Mouse (Mus musculus) erythroblast, adult 5-6 weeks (primary cell): ENCODE measurements around the gene Cabin1. TPM values are rescaled to one million over a fixed set of nuclear protein-coding genes. Genes with fewer than 3 reads are reported as not detected.

Experiments
- ATAC-seq: replicated peaks from 2 replicates; pipeline ENCODE4 v1.8.0; 2016; ENCODE audit warnings: moderate number of reproducible peaks, mild to moderate bottlenecking, moderate TSS enrichment, inconsistent platforms; ENCODE audit not compliant: poor library complexity, low FRiP score, severe bottlenecking
- total RNA-seq, 2 experiments: library from RNA; stranded (forward) in 1 of 2; stranded (reverse) in 1 of 2; fragments of 150-400 nt in 1 of 2; fragments of 200-764, 138-1000 nt in 1 of 2; gene quantifications; 2 replicates each; pipeline versions ENCODE4 v1.2.3 to v1.2.4; 2015 to 2017; ENCODE audit warnings: low replicate concordance in 2 of 2

The Cabin1 gene
- total RNA-seq (2015; ENCODE audit: low replicate concordance) (133 and 187 TPM in 2 replicates), total RNA-seq (2017; ENCODE audit: low replicate concordance) (246 and 264 TPM in 2 replicates)

DNA sequence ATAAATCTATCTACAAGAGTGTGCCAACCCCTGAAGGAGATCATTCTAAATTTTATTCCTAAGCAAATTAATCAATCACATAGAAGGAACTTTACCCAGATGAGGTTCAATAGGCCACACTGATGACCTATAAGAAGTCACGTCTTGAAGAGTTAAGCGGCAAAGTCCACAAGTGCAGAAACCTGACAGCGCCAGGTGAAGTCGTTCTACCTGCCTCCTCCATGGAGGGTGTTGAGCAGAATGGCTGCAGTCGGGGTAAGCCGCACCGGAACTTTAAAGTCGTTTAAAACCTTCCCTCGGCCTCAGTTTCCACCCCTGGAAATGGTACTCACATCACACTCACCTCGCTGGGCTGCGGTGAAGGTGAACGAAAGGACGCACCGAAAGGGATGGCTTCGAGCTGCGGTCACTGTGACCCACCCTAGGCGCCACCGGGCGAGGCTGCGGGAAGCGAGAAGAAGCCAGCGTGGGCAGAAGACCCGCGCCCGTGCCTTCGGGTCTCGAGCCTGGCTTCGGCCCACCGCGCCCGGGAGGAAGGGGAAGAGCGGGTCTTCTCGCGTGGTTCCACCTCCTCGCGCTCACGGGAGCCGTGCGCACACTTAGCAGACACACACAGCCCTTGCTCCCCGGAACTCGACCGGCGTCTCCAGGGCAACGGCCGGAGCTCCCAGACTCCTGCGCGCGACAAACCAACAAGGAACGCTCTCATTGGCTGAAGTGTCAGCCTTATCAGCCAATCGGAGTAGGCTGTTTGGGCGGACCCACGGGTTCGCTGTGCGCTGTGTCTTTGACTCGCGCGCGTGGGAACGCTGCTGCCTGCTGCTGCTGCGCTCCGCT is at the start of gene Cabin1:
Gene Cabin1 (minus strand): TSS at position 660 of the 837 bp plus-strand sequence.
- ATAC-seq = peak; percentile 89

DNA sequence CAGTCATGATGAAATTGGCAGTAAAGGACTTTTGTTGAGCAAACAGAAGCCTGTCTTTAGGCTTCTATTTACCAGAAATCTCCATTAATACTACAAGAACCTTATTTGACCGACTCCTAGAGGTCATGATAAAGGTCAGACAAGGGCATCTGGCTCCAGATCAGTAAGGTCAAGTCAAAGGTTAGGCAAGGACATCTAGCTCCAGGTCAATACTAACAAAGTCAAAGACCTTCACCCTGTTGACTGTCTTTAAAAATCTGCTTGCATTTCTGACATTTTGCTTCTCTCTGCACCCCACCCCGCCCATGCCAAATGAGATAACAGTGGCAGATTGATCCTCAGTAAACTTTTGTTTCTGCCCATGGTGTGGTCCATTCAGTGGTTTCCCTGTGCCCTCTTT is 40.1 kb upstream of the Cabin1 start:
- ATAC-seq = no peak

- peak; percentile 93 for ATAC-seq
Measured at GRCm38 (mm10) chr10:75798176-75798696, 34.1 kb upstream of the Cabin1 start, which contains the start of gene Gstt1. Gene Gstt1, minus strand, starts transcription at chr10:75798584.

DNA sequence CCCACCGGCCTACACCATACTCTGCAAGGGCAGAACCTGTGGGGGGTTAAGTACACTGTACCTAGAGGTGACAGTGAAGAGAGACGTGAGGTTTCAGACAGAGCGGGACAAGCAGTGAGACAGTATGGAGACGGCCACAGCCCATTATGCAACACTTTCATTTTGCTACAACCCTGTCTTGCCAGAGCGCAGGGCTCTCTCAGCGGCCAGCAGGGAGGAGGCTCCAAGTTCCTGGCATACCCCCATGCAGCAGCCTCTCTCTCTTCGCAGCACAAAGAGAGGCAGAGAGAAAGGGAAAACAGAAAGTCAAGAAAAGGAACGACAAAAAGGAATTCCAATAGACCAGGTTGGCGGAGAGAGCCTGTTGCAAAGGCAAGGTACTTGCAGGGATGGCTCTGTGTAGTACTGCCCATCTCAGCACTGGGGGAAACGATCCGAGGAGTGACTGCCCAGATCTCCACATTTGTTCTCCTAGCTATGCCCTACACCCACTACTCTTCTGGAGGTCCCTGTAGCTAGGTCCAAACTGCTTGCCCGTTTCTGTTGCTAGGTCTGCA is 33.6 kb upstream of the Cabin1 start:
- ATAC-seq = peak; percentile 66

DNA sequence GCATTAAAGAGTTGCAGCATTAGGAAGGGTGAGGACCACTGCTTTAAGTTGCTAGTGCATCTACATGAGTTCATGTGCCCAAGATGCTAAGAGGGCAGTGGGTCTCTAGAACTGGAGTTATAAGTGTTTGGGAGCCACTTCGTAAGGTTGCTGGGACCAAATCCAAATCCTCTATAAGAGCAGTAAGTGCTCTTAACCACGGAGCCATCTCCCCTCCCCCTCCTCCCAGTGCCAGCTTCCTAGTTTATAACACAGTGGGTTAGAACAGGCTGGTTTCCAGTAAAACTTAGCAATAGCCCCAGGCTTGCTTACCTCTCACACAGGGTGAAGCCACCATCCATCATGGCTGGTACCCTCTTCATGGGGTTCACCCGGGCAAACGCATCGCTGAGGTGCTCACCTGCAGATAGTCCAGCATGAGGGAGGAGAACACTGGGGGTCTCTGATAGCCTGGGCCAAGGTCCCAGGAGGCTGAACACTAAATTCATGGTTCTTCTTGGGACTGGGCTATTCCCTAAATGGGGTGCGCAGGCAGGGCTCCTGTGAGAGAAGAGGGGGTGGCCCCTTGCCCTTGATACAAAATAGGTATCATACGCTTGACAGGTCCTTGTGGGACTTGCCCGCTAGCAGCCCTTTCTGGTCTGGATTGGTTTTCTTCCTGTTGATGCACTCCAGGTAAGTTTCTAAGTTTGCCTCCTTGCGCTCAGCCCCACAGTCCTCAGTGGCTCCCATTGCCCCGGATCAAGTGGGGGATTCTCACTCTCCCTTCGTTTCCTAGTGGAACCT is 32.8 kb upstream of the Cabin1 start:
- ATAC-seq = no peak

DNA sequence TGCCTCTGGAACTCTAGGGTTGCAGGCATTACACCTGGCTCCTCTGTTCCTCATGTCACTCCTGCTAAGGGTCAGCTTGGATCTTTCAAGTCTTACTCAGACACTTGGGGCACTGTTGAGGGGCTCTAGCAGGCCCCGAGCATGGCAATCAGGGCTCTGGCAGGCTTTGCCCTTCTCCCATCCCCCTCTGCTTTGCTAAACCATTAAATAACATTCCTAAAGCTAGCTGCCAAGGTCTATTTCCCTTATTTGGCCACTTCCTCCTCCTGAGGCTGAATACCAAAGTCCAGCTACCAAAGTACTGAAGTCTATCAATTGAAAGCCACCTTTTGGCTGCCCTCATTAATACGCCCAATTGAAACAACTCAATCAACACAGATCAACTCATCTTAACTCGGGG is 30.7 kb upstream of the Cabin1 start:
- ATAC-seq = no peak

DNA sequence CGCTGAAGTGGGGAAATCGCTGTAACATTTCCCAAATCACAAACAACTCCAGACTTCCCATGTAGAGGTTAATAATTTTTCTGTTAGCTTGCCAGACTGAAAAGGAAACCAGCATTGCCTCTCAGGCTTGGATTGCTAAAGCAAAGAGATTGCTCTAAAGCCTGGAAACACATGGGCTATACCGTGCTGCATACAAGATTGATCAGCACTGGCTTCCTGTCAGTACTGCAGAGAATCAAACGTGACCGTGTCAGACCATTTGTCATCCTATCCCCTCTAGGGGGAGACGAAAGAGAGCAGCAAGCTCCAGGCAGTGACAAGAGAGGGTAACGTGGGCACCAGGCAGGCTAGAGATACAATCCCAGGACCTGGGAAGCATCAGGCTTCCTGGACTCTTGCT is 26.6 kb upstream of the Cabin1 start:
- no peak for ATAC-seq

DNA sequence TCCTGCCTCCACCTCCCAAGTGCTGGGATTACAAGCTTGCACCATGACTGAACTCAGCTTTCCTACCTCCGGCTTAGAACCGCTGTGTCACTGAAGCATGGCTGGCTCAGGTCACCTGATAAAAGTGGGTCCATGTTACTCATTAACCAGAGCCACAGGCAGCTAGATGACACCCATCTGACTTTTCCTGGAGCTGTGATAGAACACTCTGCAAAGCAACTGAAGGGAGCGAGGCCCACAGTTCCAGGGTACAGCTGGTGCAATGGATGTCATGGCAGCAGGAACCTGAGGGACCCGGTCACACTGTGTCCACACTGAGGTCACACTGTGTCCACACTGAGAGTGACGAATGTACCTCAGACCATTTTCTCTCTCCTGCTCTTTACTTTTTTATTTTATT is 25.7 kb upstream of the Cabin1 start:
- no peak for ATAC-seq

GRCm38 (mm10) chr10:75789081-75789735 is 25.1 kb upstream of the Cabin1 start:
- no peak for ATAC-seq

DNA sequence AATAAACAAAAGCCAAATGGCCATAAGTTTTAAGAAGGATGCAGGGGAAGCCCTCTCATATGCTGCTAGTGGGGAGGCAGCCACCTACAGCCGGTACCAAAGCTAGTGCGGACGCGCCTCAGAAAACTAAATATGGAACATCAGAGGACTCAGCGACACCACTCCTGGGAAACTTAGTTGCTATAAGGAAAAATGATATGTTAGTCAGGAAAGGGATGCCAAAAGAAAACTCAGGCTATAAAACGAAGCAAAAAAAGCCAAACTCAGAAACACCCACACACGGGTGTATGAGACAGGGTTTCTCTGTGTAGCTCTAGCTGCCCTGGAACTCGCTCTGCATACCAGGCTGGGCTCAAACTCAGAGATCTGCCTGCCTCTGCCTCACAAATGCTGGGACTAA is 24.1 kb upstream of the Cabin1 start:
- no peak for ATAC-seq

DNA sequence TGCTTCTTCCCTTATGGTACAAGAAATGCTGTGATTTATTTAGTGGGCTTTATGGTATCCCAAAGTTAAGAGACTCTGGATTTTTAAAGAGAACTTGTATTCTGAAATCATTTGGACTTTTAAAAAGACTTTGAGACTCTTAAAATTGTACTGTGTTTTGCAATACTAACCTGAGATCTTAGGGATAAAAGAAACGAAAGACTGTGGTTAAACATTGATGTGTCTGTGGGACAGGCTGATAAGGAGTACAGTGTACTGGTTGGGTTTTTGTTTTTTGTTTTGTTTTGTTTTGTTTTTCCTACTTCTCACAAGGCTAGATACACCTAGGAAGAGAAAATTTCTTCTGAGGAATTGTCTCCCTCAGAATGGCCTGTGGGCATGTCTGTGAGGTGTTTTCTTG is 21.3 kb upstream of the Cabin1 start:
- no peak for ATAC-seq

- no peak for ATAC-seq
Measured at GRCm38 (mm10) chr10:75780769-75781578, 16.8 kb upstream of the Cabin1 start, which contains the start of the genes Gm20441 and Gstt3. Gene Gm20441, minus strand, starts transcription at chr10:75780954. Gene Gstt3, minus strand, starts transcription at chr10:75781414.

DNA sequence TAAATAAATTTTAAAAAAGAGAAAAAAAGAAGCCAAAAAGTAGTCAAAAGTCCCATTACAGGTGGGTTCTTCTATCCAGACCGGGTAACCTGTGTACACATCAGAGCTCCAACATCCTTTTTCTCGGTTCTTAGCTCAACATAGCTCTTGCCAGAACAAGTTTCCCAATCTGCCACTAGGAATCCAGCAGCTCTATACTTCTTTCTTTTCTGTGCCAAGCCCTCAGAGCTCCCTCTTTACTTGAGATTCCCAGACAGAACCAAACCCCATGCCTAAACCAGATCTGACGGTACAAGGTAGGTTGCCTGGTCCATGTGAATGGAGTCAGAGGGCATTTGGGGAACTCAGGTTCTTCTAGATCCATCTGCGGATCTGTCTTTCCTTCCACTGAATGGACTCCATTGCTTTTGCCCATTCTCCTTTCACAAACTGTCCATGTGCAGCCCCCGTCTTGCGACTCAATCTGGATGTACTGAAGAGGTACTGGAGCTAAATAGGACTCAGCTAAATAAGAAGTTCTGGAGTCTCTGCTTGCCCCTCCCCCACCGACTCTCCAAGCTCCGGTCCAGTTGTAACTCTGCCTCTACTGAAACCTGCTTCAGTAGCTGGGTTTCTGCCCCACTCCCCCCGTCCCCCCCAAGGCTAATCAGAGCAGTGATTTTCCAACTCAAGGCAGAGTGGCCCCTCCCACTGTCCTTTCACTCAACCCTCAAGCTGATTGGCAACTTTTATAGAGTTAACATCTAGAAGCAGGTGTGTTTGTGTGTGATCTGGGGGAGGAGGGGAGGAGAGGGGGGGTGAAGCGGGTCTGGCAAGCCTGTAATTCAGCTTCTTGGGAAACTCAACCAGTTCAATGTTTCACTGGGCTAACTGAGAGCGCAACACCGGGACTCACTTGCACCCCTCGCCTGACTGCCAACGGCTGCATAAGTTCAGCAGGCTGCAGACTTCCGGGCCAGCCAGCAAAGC is 15.3 kb upstream of the Cabin1 start:
- ATAC-seq = no peak

GRCm38 (mm10) chr10:75777885-75778284 is 13.7 kb upstream of the Cabin1 start:
- ATAC-seq = no peak

DNA sequence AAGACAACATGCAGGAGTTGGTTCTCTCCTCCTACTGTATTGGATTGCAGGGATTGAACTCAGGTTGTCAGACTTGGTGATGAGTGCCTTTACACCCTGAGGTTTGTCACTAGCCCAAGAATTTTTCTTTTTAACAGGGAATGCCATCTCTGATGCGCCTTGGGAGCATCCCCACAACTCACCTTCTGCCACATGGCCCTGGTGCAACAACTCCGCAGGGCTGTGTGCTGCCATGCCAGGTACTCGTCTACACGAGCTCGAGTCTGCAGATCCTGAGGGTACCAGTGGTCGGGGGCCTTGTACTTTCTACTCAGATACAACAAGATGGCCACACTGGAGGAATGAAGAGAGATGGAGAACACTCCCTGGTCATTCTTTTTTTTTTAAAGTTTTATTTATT is 12.4 kb upstream of the Cabin1 start:
- ATAC-seq = no peak

- ATAC-seq = no peak
Measured at GRCm38 (mm10) chr10:75774587-75774986, 10.4 kb upstream of the Cabin1 start.

- ATAC-seq = no peak
Measured at GRCm38 (mm10) chr10:75774102-75774501, 10.0 kb upstream of the Cabin1 start.
